Mouse (Mus musculus) activated CD4-positive, CD25-positive, alpha-beta regulatory T cell, adult 4 months (primary cell): ENCODE data around the gene Osgep. TPM values are rescaled to one million over a fixed set of nuclear protein-coding genes. Genes with fewer than 3 reads are reported as not detected.
"Not testable (repeated sequence)": the region's sequence is repeated elsewhere in the genome, so short reads cannot be mapped to it uniquely, and the experiment has no call there.

Experiments used
- ATAC-seq: one replicate; pipeline ENCODE4 v1.8.0; 2017
- polyA plus RNA-seq, 2 experiments: library from polyadenylated mRNA; unstranded; fragments of 100-300 nt; shearing (Covaris generic); gene quantifications; one replicate each; pipeline ENCODE4 v1.2.1; 2017

The Osgep gene
- 100 to 1,000 TPM in 1 of 2 experiments, 10 to 100 TPM in 1; 73.9 to 108 TPM for polyA plus RNA-seq

GRCm38 (mm10) chr14:50924281-50925064 lies at the start of gene Osgep, which contains the start of gene Apex1:
TSS of gene Osgep (minus strand) at chr14:50924893.
TSS of gene Apex1 (plus strand) at chr14:50924968.
- peak; percentile 96 for ATAC-seq

DNA sequence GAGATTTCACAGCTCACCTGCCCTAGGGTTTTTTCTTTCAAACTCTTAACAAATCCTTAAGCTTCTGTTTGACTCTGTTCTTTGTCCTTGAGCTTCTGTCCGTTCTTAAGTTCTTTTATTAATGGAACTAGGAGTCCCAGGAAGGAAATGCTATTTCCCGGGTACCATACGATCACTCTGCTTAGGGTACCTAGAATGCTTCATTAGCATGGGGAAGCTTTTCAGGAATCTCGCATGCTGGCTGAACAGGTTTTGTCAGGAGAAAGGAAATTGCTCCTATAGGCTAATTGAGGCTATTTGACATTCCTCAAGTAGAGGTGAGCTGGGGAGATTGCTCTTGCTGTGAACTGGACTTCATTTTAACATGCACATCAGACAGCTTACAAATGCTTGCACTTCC lies 49.0 kb upstream of the Osgep start:
- no peak for ATAC-seq

GRCm38 (mm10) chr14:50973054-50973453 lies 48.4 kb upstream of the Osgep start:
- ATAC-seq: not testable (repeated sequence)

- ATAC-seq: no peak
Measured at GRCm38 (mm10) chr14:50970822-50971221, 46.1 kb upstream of the Osgep start.

DNA sequence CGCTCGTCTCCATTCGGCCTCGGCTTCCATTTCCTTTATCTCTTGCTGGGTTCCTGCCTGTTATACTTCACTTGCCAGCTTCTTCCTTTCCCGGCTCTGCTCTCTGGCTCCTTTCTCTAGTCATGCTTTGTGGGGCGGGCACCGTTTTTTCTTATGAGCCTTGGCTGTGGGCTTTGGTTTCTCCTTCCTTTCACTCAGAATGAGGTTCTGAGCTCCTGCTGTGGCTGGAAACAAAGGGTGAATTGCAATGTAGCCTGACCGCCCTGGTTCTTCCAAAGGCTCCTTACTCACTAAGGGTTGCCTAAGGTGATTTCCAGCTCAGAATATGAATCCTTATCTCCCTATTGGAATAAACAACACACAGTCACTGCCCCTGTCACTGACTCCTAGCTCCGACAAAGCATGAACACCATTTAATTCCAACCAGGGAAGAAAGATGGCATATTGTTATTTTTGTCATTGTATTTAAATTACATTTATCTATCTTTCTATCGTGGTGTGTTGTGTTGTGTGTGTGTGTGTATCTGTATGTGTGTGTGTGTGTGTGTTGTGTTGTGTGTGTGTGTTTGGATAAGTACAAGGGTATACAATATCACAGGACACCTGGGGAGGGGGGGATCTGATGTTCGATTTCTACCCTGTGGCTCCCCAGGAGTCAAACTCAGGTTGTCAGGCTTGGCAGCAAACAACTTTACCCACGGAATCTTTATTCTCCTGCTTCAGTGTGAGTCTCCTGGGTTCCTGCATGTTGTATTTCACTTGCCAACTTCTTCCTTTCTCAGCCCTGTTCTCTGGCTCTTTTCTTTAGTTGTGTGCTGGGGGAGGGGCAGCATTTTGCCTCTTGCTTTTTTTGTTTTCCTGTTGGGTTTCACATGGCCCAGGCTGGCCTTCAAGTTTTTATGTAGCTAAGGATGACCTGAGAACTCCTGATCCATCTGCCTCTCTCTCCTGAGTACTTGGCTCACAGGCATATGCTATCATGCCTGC lies 45.2 kb upstream of the Osgep start:
- ATAC-seq: no peak

GRCm38 (mm10) chr14:50969041-50969440 lies 44.3 kb upstream of the Osgep start:
- no peak for ATAC-seq

DNA sequence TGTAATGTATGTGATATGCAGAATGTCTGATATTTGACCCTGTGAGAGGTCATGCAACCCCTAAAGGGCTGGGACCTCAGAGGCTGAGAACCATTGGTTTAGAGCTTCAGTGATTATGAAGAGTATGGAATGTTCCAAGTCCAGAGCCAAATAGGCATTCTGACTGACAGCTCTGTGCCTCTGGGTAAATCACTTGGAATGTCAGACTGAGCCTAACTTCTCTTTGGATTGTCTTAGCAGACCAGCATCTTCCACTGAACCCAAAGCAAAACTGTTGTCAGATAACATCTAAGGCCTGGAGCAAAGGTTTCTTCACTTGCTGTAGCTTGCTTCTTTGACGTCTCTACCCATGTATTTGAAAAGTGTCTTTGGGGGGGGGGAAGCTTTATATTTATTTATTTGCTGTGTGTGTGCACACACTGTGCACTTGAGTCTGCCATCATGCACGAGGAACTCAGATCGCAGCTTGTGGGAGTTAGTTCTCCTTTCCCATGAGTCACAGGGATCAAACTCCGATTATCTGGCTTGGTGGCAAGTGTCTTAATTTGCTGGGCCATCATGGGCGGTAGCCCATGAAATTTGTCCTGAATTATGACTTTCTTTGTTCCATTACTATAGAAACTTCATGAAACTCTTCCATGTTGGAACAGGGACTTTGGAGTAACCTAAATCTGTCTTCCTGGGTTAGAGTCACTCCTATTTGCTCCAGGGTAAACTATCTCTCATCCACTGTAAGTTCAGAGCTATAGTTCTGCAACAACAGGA lies 43.7 kb upstream of the Osgep start:
- ATAC-seq: no peak

DNA sequence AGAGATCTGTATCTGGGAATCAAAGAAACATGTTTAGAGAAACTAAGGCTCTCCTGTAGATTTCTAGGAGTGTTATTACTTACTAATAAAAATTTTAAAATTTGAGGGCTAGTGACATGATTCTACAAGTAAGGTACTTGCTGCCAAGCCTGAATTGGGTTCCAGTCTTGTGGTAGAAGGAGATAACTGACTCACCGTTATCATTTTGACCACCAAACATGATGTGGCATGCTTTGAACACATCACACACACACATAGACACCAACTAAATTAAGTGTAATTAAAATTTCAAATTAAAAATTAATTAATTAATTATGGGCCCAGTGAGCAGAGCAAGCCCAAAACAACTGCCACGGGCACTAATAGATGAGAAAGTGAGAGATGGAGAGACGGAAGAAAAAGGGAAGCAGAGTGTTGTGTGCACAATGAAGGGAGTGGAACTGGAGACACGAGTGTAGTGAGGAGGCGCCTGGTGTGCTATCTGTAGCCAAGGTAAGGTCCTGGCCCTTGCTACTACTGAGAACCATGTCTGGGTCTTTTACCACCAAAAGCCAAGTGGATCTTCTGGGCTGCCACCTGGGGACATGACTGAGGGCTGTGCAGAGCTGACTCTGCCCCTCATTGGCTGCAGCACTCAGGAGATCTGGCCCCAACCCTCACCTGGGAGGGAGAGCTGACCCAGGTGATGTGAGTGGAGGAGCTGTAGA lies 33.7 kb upstream of the Osgep start:
- ATAC-seq: not testable (repeated sequence)

DNA sequence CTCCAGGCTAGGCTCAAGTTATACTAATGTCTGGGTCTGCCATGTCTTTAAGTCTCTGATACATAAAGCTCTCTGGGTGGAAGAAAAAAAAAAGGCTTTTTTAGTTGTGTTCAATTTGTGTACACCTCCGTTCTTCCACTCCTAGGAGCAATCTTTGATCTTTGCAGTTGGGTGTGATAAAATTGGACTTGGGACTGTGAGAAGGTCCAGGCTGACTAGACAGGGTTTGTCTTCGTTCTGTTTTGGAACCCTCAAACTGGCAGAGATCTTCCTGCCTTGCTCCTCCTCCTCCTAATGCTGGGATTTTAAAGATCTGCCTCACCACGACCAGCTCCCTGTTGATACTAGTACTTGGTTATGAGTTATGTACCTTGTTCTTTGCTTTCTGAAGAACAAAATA lies 32.5 kb upstream of the Osgep start:
- not testable (repeated sequence) for ATAC-seq

- not testable (repeated sequence) for ATAC-seq
Measured at GRCm38 (mm10) chr14:50956724-50957123, 32.0 kb upstream of the Osgep start.

- ATAC-seq: peak; percentile 89
Measured at GRCm38 (mm10) chr14:50955942-50956508, 31.3 kb upstream of the Osgep start, which contains the start of gene Pnp2. TSS of gene Pnp2 (plus strand) at chr14:50955992.

DNA sequence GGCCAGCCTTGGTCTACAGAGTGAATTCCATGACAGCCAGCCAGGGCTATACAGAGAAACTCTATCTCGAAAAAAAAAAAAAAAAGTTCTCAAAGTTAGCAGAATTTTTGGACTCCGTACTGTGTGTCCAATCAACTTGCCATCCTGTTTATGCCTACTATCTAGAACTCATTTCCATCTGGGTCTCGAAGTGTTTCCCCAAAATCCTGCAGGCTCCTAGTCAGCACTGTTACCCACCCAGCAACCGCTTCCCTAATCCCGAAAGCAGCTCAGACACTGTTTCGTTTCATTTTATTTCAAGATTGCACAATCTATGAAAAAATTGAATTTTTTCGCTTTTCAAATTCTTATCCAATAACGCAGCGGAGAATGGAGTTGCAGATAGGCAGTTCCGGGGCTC lies 30.8 kb upstream of the Osgep start:
- no peak for ATAC-seq

- ATAC-seq: not testable (repeated sequence)
Measured at GRCm38 (mm10) chr14:50945526-50945925, 20.8 kb upstream of the Osgep start.

DNA sequence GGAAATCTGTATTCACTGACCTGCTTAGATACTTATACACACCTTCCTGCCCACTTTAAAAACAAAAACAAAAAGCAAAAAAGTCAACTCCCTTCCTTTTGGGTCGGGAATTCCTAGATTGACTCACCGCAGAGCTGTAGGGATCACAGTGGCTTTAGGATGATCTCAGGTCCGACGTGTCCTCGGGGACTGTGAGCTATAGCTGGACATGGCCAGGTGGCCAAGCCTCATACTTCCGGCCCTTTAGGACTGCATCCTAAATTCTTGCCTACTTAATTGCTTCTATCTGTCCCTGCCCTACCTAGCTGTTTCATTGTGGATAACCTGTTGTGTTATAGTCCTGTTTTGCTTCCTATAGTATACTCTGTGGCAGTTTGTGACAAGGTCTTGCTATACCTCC lies 20.4 kb upstream of the Osgep start:
- ATAC-seq: not testable (repeated sequence)

DNA sequence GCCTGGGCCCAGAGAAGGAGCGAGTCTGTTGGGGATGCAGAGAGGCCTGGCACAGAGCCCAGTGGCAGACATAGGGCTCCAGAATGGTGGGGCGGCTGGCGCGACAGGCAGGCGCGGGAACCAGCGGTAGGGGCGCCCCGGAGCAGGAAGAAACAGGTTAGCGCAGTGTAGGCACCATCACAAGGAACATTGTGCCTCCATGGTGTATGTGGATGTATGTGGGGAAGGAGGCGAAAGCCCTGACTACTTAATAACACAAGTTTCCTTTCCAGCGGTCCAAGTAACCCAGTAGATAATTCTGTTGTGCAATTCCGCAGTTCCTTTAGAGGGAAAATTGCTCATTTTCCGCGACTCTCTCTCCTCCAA lies 20.0 kb upstream of the Osgep start:
- ATAC-seq: peak; percentile 88

DNA sequence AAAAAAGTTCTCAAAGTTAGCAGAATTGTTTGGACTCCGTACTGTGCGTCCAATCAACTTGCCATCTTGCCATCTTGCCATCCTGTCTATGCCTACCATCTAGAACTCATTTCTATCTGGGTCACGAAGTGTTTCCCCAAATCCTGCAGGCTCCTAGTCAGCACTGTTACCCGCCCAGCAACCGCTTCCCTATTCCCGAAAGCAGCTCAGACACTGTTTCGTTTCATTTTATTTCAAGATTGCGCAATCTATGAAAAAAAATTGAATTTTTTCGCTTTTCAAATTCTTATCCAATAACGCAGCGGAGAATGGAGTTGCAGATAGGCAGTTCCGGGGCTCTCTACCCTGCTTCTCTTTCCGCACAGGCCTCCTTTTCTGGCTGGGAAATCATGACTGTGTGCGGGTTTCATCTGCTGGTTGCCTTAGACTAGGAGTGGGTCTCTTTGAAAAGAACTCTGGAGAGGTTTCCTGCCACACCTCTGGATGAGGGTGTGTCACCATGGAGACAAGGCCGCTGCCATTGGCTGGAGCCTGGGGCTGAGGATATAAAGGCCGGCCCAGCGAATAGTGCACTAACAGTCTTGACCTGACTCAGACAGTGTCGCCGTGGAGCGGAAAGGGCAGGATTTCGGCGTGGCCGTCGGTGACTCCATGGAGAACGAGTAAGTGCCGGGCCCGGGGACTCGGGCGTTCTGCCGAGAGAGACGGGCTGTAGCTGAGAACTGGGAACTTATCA lies 19.4 kb upstream of the Osgep start, which contains the start of gene Gm49342:
Gene Gm49342, plus strand, starts transcription at position 586 of the 736 bp plus-strand sequence.
- ATAC-seq: peak; percentile 92

DNA sequence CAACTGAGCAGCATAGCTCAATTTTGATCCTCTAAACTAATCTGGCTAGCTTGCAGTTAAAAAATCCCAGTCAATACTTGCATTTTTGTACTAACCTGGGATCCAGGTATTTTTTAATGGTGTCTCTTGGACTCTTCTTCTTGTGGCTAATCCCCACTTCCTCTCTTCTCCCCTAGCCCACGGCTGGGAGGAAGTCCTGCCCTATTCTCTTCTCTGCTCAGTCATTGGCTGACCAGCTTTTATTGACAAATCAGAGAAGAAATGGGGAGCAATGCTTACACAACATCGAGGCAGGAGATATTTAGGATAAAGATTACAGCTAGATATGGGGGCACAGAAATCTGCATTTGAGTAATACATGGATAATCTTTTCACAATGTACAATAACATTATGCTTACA lies 14.2 kb upstream of the Osgep start:
- peak; percentile 69 for ATAC-seq

DNA sequence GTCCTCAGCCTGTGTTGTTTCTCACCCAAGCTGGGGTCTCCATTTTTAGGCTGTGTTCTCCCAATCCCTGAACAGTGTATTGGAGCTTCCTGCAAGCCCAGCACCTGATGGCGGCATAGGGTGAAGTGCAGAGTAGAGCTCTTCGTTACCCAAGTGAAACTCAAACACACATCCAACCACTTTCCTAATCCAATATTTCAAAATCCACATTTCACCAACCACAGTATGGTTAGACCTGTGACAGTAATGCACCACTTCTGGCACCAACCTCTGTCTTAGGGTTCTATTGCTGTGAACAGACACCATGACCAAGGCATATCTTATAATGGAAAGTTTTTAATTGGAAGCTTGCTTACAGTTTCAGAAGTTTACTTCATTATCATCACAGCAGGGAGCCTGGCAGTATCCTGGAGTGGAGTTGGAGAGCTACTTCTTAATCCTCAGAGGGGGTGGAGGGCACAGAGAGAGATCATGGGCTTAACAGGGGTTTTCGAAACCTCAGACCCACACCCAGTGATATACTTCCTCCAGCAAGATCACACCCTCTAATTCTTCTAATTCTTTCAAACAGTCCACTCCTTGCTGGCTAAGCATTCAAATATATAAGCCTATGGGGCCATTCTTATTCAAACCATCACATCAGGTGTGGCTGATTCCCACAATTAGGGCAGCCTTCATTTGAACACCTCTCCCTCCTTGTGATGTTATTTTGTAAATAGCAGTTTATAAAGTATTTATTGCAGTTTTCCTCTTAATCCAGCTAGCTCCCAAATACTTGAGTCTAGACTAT lies 13.6 kb upstream of the Osgep start:
- ATAC-seq: no peak

GRCm38 (mm10) chr14:50936649-50937048 lies 12.0 kb upstream of the Osgep start:
- ATAC-seq: no peak
